Mouse (Mus musculus) midbrain, embryonic 11.5 days (tissue): ENCODE results near the gene Kmt5a. TPM values are rescaled to one million over a fixed set of nuclear protein-coding genes. Genes with fewer than 3 reads are reported as not detected.

Experiments
- ATAC-seq: fragments of 200-750 bp; cut with Nextera tagmentation; 2 replicates; pipeline ENCODE4 v1.8.0; 2017; ENCODE audit warnings: moderate TSS enrichment, moderate library complexity; ENCODE audit not compliant: low FRiP score
- DNase-seq: peaks from one replicate; pipeline ENCODE4 v3.0.0; 2015; ENCODE audit warnings: low spot score; ENCODE audit errors: missing footprints
- H3K27ac ChIP-seq: fragments of 300-500 bp; sonication (generic); 2 replicates; pipeline ENCODE4 v1.5.1; 2014; ENCODE audit warnings: low read depth, low read length
- H3K27me3 ChIP-seq: fragments of 300-500 bp; sonication (generic); 2 replicates; pipeline ENCODE4 v1.6.1; 2014; ENCODE audit warnings: mild to moderate bottlenecking, low read length, moderate library complexity, mixed read lengths; ENCODE audit not compliant: control insufficient read depth, insufficient read depth
- H3K36me3 ChIP-seq: fragments of 300-500 bp; sonication (generic); 2 replicates; pipeline ENCODE4 v1.6.1; 2014; ENCODE audit warnings: mild to moderate bottlenecking, low read length, moderate library complexity, mixed read lengths; ENCODE audit not compliant: control insufficient read depth, insufficient read depth
- H3K4me1 ChIP-seq: fragments of 300-500 bp; sonication (generic); 2 replicates; pipeline ENCODE4 v1.6.1; 2014; ENCODE audit warnings: low read length; ENCODE audit not compliant: control insufficient read depth, insufficient read depth
- H3K4me2 ChIP-seq: fragments of 300-500 bp; sonication (generic); 2 replicates; pipeline ENCODE4 v1.6.1; 2014; ENCODE audit warnings: mild to moderate bottlenecking, moderate library complexity
- H3K4me3 ChIP-seq: fragments of 300-500 bp; sonication (generic); 2 replicates; pipeline ENCODE4 v1.5.1; 2014; ENCODE audit warnings: low read depth, low read length
- H3K9ac ChIP-seq: fragments of 300-500 bp; sonication (generic); 2 replicates; pipeline ENCODE4 v1.6.1; 2014; ENCODE audit warnings: low read length
- H3K9me3 ChIP-seq: fragments of 300-500 bp; sonication (generic); 2 replicates; pipeline ENCODE4 v1.6.1; 2016; ENCODE audit warnings: low read length; ENCODE audit not compliant: control insufficient read depth
- WGBS: fragments of 180-500 bp; shearing (Covaris S2); extraction: QIAGEN DNeasy Blood & Tissue Kit; methylation state at CpG from one replicate; pipeline ENCODE4 v1.1.7; 2014; 5-methylcytosine and 5-hydroxymethylcytosine counted together
- polyA plus RNA-seq: library from polyadenylated mRNA; unstranded; fragments of >200 nt; fragmentation: Nextera tagmentation; extraction: Ambion mirVana; gene quantifications from 2 replicates; pipeline ENCODE4 v1.2.1, GENCODE M21; 2014

Kmt5a gene
- 76.6 and 90.0 TPM in 2 replicates for polyA plus RNA-seq

DNA sequence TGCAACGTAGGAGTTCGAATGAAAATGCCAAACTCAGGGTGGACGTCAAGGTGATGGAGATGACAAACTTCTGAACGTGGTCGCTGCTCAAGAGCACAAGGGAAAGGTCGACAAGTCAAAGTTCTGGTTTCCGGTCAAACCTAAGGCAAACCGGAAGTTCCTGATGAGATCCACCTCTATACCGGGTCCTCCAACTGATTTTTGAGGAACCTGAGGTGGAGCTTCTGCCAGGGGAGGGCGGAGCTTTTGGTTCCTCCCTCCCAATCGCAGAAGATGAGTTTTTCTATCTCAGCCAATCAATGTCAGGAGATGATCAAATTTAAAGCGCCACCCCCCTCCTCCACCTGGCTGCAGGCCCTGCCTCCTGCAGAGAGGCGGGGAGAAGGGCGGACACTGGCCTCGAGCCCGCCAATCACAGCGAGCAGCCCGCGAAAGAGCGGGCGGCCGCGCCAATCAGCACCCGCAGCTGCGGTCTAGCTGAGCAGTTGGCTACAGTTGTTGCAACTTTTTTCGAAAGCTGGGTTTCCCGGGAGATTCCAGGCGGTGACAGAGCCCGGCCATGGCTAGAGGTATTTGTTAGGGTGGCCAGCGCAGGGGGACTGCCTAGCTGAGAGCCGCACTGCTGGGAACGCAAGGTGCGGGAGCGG, at the start of gene Kmt5a:
Gene Kmt5a, plus strand, starts transcription at position 484 of the 647 bp plus-strand sequence.
- H3K9ac ChIP-seq: peak within 1 kb of the TSS; percentile 76
- no peaks in the 10 kb centered on the region for H3K9me3 ChIP-seq
- H3K27ac ChIP-seq: peak within 1 kb of the TSS; percentile 82
- H3K36me3 ChIP-seq: no peaks in the 10 kb centered on the region
- peak within 1 kb of the TSS; percentile 91 for H3K4me2 ChIP-seq
- peak within 1 kb of the TSS; percentile 74 for H3K4me3 ChIP-seq
- H3K27me3 ChIP-seq: no peaks in the 10 kb centered on the region
- ATAC-seq: peak; percentile 97
- H3K4me1 ChIP-seq: peaks cover 6% of the 10 kb centered on the region; the same call in 1 of the 2 replicates
- peak; percentile 98 for DNase-seq
- WGBS: 1% methylated on average over 34 of the region's 34 CpGs

DNA sequence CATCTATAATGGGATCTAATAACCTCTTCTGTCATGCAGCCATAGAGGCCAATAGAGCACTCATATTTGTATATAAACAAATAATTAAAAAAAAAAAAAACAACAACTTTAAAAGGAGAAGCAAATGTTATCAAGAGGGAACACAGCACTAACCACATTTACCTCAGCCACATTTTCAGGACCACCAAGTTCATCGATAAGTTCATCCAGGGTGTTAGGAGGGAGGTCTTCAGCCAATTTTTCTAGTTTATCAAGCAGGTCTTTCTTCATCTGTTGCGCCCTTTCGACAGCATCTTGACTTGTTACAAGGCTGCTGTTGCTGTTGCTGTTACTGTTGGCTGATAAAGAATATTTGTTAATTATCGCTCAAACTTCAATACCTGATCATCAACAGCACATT, 47.3 kb upstream of the Kmt5a start:
- Histone ChIP-seq H3K4me2 (no peak overlapping the region), H3K9me3 (no peaks in the 10 kb centered on the region), H3K4me1 (no peaks in the 10 kb centered on the region), H3K36me3 (peaks cover 19% of the 10 kb centered on the region; the same call in 1 of the 2 replicates), H3K4me3 (no peak overlapping the region), H3K27me3 (no peaks in the 10 kb centered on the region), H3K27ac (no peak overlapping the region), H3K9ac (no peak overlapping the region)
- over 99% methylated on average over 4 of the region's 4 CpGs for WGBS
- no peak for DNase-seq
- ATAC-seq: no peak

DNA sequence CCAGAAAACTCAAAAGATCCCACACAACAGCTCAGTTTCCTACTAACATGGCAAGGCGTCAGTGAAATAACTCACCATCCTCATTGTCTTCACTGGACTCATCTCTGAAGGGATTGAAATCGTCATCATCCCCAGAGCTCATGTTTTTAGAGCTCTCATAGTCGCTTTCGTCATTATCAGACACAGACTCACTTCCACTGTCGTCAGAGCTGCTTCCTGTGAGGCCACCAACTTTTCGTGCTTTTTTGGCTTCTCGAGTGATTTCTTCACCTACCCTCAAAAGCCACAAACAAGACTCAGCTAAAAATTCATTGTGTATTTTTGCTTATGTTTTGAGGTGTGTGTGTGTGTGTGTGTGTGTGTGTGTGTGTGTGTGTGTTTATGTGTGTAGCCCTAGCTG, 46.0 kb upstream of the Kmt5a start:
- no peak for ATAC-seq
- no peak for DNase-seq
- no peak overlapping the region for H3K9ac ChIP-seq
- H3K4me3 ChIP-seq: no peak overlapping the region
- H3K27ac ChIP-seq: no peak overlapping the region
- H3K9me3 ChIP-seq: no peaks in the 10 kb centered on the region
- no peaks in the 10 kb centered on the region for H3K27me3 ChIP-seq
- 93% methylated on average over 7 of the region's 7 CpGs for WGBS
- H3K36me3 ChIP-seq: peaks cover 22% of the 10 kb centered on the region
- H3K4me2 ChIP-seq: no peak overlapping the region
- no peaks in the 10 kb centered on the region for H3K4me1 ChIP-seq

DNA sequence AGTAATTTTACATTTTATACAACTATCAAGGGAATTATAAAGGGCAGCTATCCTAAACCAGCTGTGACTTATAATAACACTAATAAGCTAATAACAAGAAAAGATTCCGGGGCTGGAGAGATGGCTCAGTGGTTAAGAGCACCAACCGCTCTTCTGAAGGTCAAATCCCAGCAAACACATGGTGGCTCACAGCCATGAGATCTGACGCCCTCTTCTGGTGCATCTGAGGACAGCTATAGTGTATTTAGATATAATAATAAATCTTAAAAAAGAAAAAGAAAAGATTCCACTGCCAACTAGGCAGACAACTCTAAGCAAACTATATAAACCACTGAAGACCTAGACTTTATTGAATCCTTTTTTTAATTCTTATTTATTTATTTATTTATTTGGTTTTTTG, 28.9 kb upstream of the Kmt5a start:
- H3K36me3 ChIP-seq: peaks cover 22% of the 10 kb centered on the region
- ATAC-seq (no peak), DNase-seq (peak; percentile 78)
- no peaks in the 10 kb centered on the region for H3K9me3 ChIP-seq
- H3K9ac ChIP-seq: no peak overlapping the region
- H3K27me3 ChIP-seq: no peaks in the 10 kb centered on the region
- H3K4me3 ChIP-seq: no peak overlapping the region
- 76% methylated on average over 3 of the region's 3 CpGs for WGBS
- no peaks in the 10 kb centered on the region for H3K4me1 ChIP-seq
- H3K27ac ChIP-seq: no peak overlapping the region
- no peak overlapping the region for H3K4me2 ChIP-seq

DNA sequence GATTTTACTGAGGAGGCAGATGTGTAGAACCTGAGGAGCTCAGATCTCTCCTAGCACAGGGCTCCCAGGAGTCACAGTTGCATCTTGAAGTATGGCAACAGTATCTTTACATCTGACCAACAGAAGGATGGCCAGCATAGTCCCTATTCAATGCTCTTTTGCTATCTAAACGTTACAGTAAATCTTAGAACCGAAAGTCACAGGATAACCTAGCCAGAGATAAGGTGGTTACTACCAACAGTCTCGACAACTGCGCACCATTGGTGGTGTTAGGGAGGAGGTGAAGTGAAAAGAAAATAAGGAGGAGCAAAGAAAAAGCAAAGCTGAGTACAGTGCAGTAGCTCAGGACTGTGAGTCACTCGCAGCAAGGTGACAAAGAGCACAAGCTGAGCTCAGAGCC, 27.6 kb upstream of the Kmt5a start:
- Histone ChIP-seq H3K9me3 (no peaks in the 10 kb centered on the region), H3K36me3 (peaks cover 20% of the 10 kb centered on the region), H3K27me3 (no peaks in the 10 kb centered on the region), H3K27ac (no peak overlapping the region), H3K9ac (no peak overlapping the region), H3K4me3 (no peak overlapping the region), H3K4me1 (no peaks in the 10 kb centered on the region), H3K4me2 (no peak overlapping the region)
- no peak for ATAC-seq
- DNase-seq: no peak
- WGBS: 94% methylated on average over 5 of the region's 5 CpGs

DNA sequence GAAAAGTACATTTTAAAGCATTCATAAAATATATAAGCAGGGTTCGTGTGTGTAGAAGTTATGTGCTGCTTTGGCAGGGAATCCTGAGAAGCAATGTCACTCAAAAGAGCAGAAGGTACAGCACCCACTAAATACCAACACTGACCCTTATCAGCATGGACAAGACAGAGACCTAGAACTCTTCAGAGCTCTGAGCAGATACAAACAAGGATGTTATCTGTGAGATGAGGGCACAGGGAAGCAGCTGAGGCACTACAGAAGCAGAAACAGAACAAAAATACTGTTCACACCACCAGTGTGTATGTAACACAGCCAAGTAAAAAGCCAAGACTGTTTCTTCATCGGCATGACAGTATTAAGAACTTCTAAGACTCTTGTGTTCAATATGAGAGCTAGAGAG, 20.8 kb upstream of the Kmt5a start:
- H3K9me3 ChIP-seq: no peaks in the 10 kb centered on the region
- H3K27me3 ChIP-seq: no peaks in the 10 kb centered on the region
- H3K4me1 ChIP-seq: peaks cover 2% of the 10 kb centered on the region; the same call in 1 of the 2 replicates
- H3K4me2 ChIP-seq: no peak overlapping the region
- H3K36me3 ChIP-seq: no peaks in the 10 kb centered on the region
- no peak overlapping the region for H3K9ac ChIP-seq
- no peak overlapping the region for H3K27ac ChIP-seq
- no peak for ATAC-seq
- 92% methylated on average over 2 of the region's 2 CpGs for WGBS
- DNase-seq: no peak
- H3K4me3 ChIP-seq: no peak overlapping the region

DNA sequence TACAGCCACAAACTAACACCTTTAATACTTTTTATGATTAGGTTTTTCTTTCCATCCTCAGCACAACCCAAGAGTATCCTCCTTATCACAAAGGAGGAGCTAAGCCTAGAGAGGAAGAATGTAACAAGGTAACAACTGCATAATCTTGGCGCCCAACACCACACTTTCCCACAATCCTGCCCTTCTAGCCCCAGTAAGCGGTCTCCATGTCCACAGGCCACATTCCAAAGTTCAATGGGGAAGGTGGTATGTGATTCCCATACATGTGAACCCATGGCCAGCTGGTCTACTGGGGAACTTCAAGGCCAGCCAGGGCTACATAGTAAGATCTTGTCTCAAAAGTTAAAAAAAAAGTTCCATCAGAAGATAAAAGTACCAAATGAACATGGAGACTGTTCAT, 17.9 kb upstream of the Kmt5a start:
- Histone ChIP-seq H3K4me2 (no peak overlapping the region), H3K27ac (no peak overlapping the region), H3K4me3 (no peak overlapping the region), H3K9me3 (no peaks in the 10 kb centered on the region), H3K4me1 (peaks cover 5% of the 10 kb centered on the region; the same call in 1 of the 2 replicates), H3K27me3 (no peaks in the 10 kb centered on the region), H3K36me3 (no peaks in the 10 kb centered on the region), H3K9ac (no peak overlapping the region)
- ATAC-seq: no peak
- no peak for DNase-seq
- 96% methylated on average over 2 of the region's 2 CpGs for WGBS

DNA sequence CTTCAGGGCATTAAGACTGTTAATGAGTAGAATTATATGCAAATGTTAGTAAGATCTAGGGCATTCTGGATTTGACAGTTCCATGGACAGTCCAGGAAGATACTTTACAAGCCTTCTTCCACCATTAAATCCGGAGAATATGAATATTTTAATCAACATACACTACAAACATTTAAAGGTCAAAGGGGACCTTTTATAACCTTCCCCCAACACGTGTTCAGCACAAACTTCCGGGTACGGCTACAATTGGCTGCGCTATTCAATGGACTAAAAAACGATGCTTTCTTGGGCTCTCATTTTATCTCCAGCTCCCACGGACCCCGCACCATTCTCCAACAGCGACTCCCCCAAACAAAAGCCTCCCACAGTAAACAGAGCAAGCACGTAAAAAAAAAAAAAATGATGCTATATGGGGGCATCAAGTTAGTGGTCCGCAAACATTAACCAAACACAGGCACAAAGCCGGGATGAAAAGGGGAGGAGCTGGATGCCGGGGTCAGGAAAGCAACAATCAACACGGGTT, 15.5 kb upstream of the Kmt5a start:
- ATAC-seq: no peak

DNA sequence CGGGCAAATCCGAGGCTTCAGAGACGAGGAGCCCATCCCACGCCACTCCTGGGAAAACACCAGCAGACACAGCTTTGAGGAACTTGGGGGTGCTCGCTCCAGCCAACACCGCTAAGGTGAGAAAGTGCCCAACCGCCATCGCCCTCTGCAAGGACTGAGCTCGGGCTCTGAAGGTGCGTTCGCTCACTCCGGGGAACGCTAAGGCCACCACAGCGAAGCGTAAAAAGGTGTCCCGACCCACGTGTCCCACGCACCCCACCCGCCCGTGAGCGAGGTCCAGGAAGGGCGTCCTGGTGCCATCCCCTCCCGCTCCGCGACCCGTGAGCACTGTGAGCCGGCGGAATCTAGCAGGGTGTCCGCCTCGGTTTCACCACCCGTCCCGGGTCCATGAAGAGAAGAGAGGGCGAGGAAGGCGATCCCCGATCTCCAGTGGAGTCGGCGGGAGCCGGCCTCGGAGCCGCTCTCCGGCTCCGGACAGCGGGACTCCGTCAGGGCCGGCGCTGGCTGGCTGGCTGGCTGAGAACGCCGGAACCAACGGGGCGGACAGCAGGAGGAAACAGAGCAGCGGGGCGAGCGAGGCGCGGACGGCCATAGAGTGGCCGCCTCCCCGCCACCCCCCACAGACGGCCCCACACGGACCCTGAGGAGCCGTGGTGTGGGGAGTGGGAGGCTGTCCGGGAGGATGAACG, 14.9 kb upstream of the Kmt5a start:
- no peaks in the 10 kb centered on the region for H3K27me3 ChIP-seq
- H3K4me1 ChIP-seq: peaks cover 5% of the 10 kb centered on the region; the same call in 1 of the 2 replicates
- peak overlapping the region; percentile 92 for H3K4me2 ChIP-seq
- H3K36me3 ChIP-seq: no peaks in the 10 kb centered on the region
- H3K4me3 ChIP-seq: peak overlapping the region; percentile 99
- peak overlapping the region; percentile 71 for H3K27ac ChIP-seq
- under 1% methylated on average over 63 of the region's 63 CpGs for WGBS
- peak overlapping the region; percentile 94 for H3K9ac ChIP-seq
- H3K9me3 ChIP-seq: no peaks in the 10 kb centered on the region
- DNase-seq (peak; percentile 95), ATAC-seq (peak; percentile 77)

More for the DNA sequence above, 15.5 kb upstream of the Kmt5a start:
- peak overlapping the region; percentile 92 for H3K4me2 ChIP-seq
- WGBS: 4% methylated on average over 14 of the region's 14 CpGs
- peak; percentile 88 for DNase-seq
- no peaks in the 10 kb centered on the region for H3K27me3 ChIP-seq
- H3K27ac ChIP-seq: no peak overlapping the region
- H3K36me3 ChIP-seq: no peaks in the 10 kb centered on the region
- H3K4me3 ChIP-seq: peak overlapping the region; percentile 99
- peak overlapping the region; percentile 94 for H3K9ac ChIP-seq
- no peaks in the 10 kb centered on the region for H3K9me3 ChIP-seq
- H3K4me1 ChIP-seq: peaks cover 5% of the 10 kb centered on the region; the same call in 1 of the 2 replicates
